Mouse (Mus musculus) liver, embryonic 13.5 days (tissue): ENCODE data around the gene 4930558K02Rik. TPM values are rescaled to one million over a fixed set of nuclear protein-coding genes. Genes with fewer than 3 reads are reported as not detected.

Experiments used
- ATAC-seq: fragments of 200-750 bp; cut with Nextera tagmentation; 2 replicates; pipeline ENCODE4 v1.8.0; 2017; ENCODE audit warnings: low read depth, mild to moderate bottlenecking, moderate number of reproducible peaks, moderate library complexity
- DNase-seq: peaks from one replicate; pipeline ENCODE4 v3.0.0; 2022
- H3K27ac ChIP-seq: fragments of 300-500 bp; sonication (generic); 2 replicates; pipeline ENCODE4 v1.5.1; 2015; ENCODE audit warnings: moderate library complexity, mild to moderate bottlenecking, inconsistent platforms
- H3K27me3 ChIP-seq: fragments of 300-500 bp; sonication (generic); 2 replicates; pipeline ENCODE4 v1.6.1; 2015; ENCODE audit warnings: mild to moderate bottlenecking, inconsistent platforms
- H3K36me3 ChIP-seq: fragments of 300-500 bp; sonication (generic); 2 replicates; pipeline ENCODE4 v1.6.1; 2015; ENCODE audit warnings: mild to moderate bottlenecking, inconsistent platforms
- H3K4me1 ChIP-seq: fragments of 300-500 bp; sonication (generic); replicated peaks from 2 replicates; pipeline ENCODE4 v1.6.1; 2015; ENCODE audit warnings: inconsistent platforms
- H3K4me2 ChIP-seq: fragments of 300-500 bp; sonication (generic); 2 replicates; pipeline ENCODE4 v1.6.1; 2015; ENCODE audit warnings: inconsistent platforms, mild to moderate bottlenecking, moderate library complexity
- H3K4me3 ChIP-seq: fragments of 300-500 bp; sonication (generic); replicated peaks from 2 replicates; pipeline ENCODE4 v1.5.1; 2015; ENCODE audit warnings: mild to moderate bottlenecking, inconsistent platforms
- H3K9ac ChIP-seq: fragments of 300-500 bp; sonication (generic); 2 replicates; pipeline ENCODE4 v1.6.1; 2015; ENCODE audit warnings: mild to moderate bottlenecking, inconsistent platforms
- H3K9me3 ChIP-seq: fragments of 300-500 bp; sonication (generic); replicated peaks from 2 replicates; pipeline ENCODE4 v1.6.1; 2016; ENCODE audit warnings: inconsistent platforms
- WGBS: fragments of 180-500 bp; shearing (Covaris S2); methylation state at CpG from one replicate; pipeline ENCODE4 v1.1.7; 2015; ENCODE audit not compliant: insufficient replicate concordance; 5-methylcytosine and 5-hydroxymethylcytosine counted together
- polyA plus RNA-seq: library from polyadenylated mRNA; unstranded; fragments of >200 nt; fragmentation: Nextera tagmentation; extraction: Ambion mirVana; gene quantifications from 2 replicates; pipeline ENCODE4 v1.2.1, GENCODE M21; 2015

4930558K02Rik gene
- polyA plus RNA-seq = not detected in 2 replicates

DNA sequence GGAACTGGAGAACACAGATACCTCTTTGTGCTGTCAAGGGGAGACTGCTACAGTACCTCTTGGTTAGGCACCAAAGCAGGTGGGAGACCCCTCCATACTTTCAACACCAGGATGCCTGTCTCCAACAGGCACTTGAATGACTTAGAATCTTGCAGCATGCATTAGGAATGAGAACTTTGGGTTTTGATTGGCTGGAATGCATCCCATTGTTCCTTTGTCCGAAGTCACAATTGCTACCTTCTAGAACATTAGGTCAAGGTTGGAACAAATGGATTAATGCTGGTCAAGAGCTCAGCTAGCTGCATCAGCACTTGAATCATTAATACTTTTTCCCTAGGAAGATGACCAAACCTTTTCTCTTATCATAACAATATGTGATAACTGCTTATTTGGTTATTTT, at the start of gene 4930558K02Rik:
TSS of gene 4930558K02Rik (minus strand) at position 101 of the 400 bp plus-strand sequence.
- ATAC-seq = no peak
- 59% methylated on average over 1 of the region's 1 CpGs for WGBS
- no peak for DNase-seq

DNA sequence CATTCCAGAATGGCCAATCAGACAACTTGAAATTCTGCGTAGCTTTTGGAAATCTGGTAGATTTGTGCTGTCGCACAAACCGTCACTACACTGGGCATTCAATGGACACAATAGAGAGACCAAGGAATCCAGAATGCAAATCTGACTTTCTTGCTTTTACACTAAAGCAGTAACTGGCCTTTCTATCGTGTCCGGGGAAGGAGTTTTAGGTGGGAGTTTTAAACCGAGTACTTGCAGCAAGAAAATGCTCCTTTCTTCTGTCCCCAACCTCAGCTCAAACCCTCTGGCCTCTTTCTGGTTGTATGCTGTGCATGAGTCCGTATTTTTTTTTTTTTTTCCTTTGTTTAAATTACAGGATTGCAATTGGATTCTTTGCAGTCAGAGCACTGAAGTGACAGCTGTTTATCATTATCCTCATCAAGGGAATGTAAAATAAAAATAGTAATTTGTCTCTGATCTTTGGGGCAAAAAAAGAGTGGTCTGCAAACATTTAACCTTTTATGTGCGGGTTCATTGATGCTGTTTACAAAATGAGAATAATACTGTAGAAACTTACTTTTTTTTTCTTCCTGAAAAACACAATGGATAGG, 44.3 kb upstream of the 4930558K02Rik start:
- Histone ChIP-seq H3K9me3 (no peaks in the 10 kb centered on the region), H3K27ac (no peak overlapping the region), H3K4me3 (no peak overlapping the region), H3K27me3 (no peaks in the 10 kb centered on the region), H3K4me1 (no peaks in the 10 kb centered on the region), H3K4me2 (no peak overlapping the region), H3K36me3 (no peaks in the 10 kb centered on the region), H3K9ac (no peak overlapping the region)
- WGBS = 62% methylated on average over 8 of the region's 8 CpGs
- ATAC-seq (no peak), DNase-seq (no peak)

More for the DNA sequence above, at the start of gene 4930558K02Rik:
- Histone ChIP-seq H3K9me3 (no peaks in the 10 kb centered on the region), H3K9ac (no peak within 1 kb of the TSS), H3K4me1 (peaks cover 11% of the 10 kb centered on the region), H3K27ac (no peak within 1 kb of the TSS), H3K36me3 (no peaks in the 10 kb centered on the region), H3K27me3 (no peaks in the 10 kb centered on the region), H3K4me2 (no peak within 1 kb of the TSS), H3K4me3 (no peak within 1 kb of the TSS)

DNA sequence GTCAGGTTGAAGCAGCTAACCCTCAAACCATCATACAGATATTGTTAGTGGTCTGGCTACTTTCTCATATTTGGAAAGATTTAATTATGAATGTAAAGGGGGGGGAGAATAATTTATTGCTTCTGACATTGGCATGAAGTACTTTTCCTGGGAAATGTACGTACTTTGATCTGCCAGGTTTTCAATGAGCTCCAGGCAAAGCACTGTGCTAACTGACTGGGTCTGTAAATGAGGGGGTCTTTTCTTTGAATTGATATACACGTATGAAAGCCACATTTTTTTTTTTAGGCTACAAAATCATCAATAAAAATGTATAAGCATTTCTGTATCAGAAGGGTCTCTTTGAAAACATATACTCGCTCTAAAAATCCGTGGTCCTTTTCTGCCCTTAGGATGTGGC, 41.3 kb upstream of the 4930558K02Rik start:
- Histone ChIP-seq H3K9me3 (no peaks in the 10 kb centered on the region), H3K4me2 (no peak overlapping the region), H3K9ac (no peak overlapping the region), H3K27me3 (no peaks in the 10 kb centered on the region), H3K36me3 (no peaks in the 10 kb centered on the region), H3K4me1 (no peaks in the 10 kb centered on the region), H3K4me3 (no peak overlapping the region), H3K27ac (no peak overlapping the region)
- ATAC-seq (no peak), DNase-seq (no peak)
- 62% methylated on average over 4 of the region's 4 CpGs for WGBS

DNA sequence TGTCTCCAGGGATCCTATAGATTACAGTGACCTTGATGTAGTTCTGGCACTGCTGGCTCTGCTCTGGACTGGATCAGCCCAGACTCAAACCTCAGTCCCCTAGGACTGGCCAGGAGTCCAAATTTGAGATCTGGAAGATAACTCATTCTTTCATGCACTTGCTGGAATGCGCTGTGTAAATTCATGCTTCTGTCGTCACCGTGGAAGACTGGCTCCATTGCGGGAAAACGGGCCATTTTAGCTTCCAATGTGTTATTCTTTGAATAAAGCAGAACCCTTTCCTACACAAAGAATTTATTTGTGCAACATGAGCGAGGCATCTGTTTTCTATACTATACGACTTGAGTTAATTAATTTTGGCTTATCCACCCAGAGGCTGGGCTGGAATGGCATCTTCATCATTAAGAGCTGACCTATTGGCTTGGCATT, 40.9 kb upstream of the 4930558K02Rik start:
- no peaks in the 10 kb centered on the region for H3K27me3 ChIP-seq
- H3K9me3 ChIP-seq = no peaks in the 10 kb centered on the region
- no peaks in the 10 kb centered on the region for H3K36me3 ChIP-seq
- no peak overlapping the region for H3K27ac ChIP-seq
- no peak for DNase-seq
- no peak overlapping the region for H3K9ac ChIP-seq
- no peak overlapping the region for H3K4me3 ChIP-seq
- no peak overlapping the region for H3K4me2 ChIP-seq
- no peaks in the 10 kb centered on the region for H3K4me1 ChIP-seq
- 72% methylated on average over 7 of the region's 7 CpGs for WGBS
- ATAC-seq = no peak

DNA sequence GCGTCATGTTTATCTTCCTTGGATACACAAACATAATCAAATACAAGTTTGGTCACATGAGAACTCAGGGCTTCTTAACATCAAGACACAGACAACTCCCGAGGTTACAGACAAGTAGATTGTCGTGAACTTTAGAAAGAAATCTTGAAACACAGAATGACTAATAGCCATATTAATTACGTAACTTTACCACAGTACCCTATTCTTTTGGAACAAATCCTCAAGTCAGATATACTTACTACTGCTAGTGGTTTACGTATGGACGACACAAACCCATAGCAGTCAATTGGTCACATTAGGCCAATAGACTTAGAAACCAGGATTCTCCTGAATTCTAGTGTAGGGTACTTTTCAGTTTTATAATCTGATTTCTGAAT, 39.2 kb upstream of the 4930558K02Rik start:
- Histone ChIP-seq H3K4me3 (no peak overlapping the region), H3K27ac (no peak overlapping the region), H3K4me2 (no peak overlapping the region), H3K9me3 (no peaks in the 10 kb centered on the region), H3K27me3 (no peaks in the 10 kb centered on the region), H3K9ac (no peak overlapping the region), H3K36me3 (no peaks in the 10 kb centered on the region), H3K4me1 (0 out of 2 replicates have a peak, but pooled peaks cover under 1% of the 10 kb centered on the region)
- ATAC-seq (no peak), DNase-seq (no peak)
- 54% methylated on average over 6 of the region's 6 CpGs for WGBS

DNA sequence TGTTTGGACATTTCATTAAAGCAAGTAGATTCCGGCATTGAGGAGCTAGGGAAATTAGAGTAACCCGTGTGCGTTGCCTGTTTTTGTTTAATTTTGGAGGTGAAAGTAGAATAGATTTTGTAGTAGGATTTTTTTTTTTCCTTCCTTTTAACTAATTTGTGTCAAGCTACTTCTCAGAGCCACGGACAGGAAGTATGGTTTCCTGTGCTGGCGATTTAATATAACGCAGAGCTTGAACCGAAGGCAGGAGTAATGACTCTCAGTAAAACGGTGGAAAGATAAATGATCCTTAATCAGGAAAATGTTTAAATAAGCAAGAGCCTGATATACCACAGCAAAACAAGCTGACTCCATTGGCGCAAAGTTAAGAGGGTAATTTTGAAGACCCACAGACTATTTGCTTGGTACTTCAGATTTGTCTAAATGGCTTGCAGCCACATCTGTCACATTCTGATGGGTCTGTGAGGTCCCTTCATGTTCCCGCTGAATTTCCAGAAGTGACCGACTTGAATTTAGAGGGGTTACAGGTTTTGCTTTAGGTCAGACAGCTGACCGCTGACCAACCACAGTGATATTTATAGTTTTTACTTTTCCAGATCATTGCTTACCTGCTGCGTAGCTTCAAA, 38.7 kb upstream of the 4930558K02Rik start:
- H3K9ac ChIP-seq = no peak overlapping the region
- peak overlapping the region; percentile 40; the same call in 1 of the 2 replicates for H3K27ac ChIP-seq
- WGBS = 18% methylated on average over 13 of the region's 13 CpGs
- H3K36me3 ChIP-seq = no peaks in the 10 kb centered on the region
- no peaks in the 10 kb centered on the region for H3K27me3 ChIP-seq
- H3K4me3 ChIP-seq = no peak overlapping the region
- no peaks in the 10 kb centered on the region for H3K9me3 ChIP-seq
- H3K4me1 ChIP-seq = 0 out of 2 replicates have a peak, but pooled peaks cover 5% of the 10 kb centered on the region
- ATAC-seq (no peak), DNase-seq (no peak)
- H3K4me2 ChIP-seq = no peak overlapping the region

DNA sequence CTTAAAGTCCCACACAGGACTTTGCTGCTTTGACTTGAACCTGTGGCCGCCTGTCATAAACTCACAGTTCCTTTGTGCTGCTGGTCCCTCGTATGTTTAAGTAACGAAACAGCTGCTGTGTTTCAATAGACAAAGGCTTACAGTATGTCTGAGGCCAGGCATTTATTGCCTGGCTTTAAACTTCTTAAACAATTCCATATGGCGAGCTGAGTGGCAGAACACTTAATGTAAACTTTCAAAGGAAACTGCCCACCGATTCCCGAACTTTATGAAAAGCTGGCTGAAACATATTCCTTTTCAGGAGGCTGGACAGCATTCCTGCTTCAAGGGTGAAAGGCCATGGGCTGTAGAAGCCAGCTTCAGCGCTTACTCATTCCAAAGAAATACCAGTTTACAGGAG, 37.5 kb upstream of the 4930558K02Rik start:
- 61% methylated on average over 7 of the region's 7 CpGs for WGBS
- Histone ChIP-seq H3K4me3 (no peak overlapping the region), H3K9me3 (no peaks in the 10 kb centered on the region), H3K9ac (no peak overlapping the region), H3K27me3 (no peaks in the 10 kb centered on the region), H3K4me2 (no peak overlapping the region), H3K4me1 (0 out of 2 replicates have a peak, but pooled peaks cover 5% of the 10 kb centered on the region), H3K36me3 (no peaks in the 10 kb centered on the region), H3K27ac (no peak overlapping the region)
- DNase-seq (no peak), ATAC-seq (no peak)

DNA sequence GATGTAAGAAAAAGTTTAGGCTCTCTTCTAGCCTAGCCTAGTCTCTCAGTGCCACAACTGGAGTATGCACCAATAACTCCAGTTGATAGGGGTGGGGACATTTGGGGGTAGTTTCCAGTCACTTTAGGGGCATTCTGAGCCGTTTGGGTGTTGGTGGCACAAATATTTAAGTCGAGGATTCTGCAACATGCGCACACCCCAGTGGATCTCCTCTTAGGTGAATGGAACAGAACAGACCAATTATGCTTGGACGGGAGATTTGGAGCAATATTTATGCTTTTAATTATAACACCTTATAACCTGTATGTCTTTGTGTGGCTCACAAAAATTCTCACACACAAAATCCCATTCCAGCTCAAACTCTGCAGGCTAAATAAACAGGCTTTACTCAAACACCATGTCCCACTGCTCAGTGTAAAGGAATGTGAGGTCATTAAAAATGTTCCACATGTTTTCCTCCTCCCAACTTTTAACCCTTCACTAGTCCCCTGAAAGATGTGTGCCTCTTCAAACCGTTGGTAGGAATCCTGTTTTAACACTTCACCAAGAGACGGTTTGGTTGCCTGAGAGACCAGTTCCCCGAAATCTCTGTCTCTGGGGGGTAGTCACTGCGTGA, 35.9 kb upstream of the 4930558K02Rik start:
- Histone ChIP-seq H3K9me3 (no peaks in the 10 kb centered on the region), H3K36me3 (no peaks in the 10 kb centered on the region), H3K4me3 (no peak overlapping the region), H3K4me1 (0 out of 2 replicates have a peak, but pooled peaks cover 5% of the 10 kb centered on the region), H3K27me3 (no peaks in the 10 kb centered on the region), H3K9ac (no peak overlapping the region), H3K27ac (no peak overlapping the region), H3K4me2 (no peak overlapping the region)
- ATAC-seq (no peak), DNase-seq (no peak)
- 56% methylated on average over 8 of the region's 8 CpGs for WGBS

DNA sequence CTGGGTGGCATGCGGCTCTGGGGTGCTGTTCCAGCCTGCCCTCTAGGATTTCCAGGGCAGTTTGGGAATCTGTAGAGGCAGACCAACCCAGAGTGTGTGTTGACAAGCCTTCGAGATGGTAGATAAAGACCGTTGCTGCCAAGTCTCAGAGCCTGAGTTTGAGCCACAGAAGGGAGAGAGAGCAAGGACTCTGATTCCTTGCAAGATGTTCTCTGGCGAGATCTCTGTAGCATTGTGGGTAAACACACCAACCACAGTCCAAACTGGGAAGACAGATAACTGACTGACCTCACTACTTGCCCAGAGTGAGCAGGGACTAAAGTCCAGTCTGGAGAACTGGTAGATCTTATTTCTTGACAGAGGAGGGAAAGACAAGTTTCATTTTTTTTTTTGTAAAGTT, 34.1 kb upstream of the 4930558K02Rik start:
- ATAC-seq = no peak
- no peak overlapping the region for H3K27ac ChIP-seq

DNA sequence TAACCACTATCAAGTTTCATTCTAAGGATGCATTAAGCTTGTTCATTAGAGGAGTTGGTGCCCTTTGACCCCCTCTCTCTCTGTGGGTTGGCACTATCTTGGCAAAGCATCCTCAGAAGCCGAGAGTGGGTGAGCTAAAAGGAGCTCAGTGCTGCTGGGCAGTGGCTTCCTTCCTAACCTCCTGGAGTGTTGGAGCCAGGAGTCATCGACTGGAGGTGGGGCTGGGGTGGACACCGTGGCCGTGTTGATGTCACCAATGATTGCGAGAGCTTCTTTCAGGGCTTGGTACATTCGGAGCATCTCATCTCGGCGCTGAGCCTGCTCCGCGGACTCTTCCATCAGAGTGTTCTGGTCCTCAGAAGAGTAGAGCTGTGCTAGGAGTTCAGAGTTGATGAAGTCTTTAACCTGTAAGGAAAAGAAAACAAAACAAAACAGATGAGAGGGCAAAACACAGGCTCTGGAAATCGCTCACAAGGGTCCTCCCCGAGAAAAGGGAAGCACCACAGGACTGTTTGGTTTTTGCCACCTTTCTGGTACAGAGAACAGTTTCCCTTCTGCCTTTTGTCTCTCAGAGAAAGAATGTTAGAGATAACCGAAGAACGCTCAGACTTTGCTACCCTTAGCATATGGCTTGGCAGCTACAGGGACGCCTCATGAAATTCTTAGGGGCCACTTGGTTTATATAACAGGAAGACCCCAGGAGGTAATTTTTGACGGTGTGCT, 32.2 kb upstream of the 4930558K02Rik start:
- H3K4me1 ChIP-seq = 0 out of 2 replicates have a peak, but pooled peaks cover 5% of the 10 kb centered on the region
- WGBS = 58% methylated on average over 16 of the region's 16 CpGs
- no peak for ATAC-seq
- no peaks in the 10 kb centered on the region for H3K9me3 ChIP-seq
- no peak for DNase-seq
- no peaks in the 10 kb centered on the region for H3K27me3 ChIP-seq
- no peaks in the 10 kb centered on the region for H3K36me3 ChIP-seq
- no peak overlapping the region for H3K27ac ChIP-seq
- no peak overlapping the region for H3K9ac ChIP-seq
- no peak overlapping the region for H3K4me2 ChIP-seq
- H3K4me3 ChIP-seq = no peak overlapping the region

More for the DNA sequence above, 34.1 kb upstream of the 4930558K02Rik start:
- H3K9me3 ChIP-seq = no peaks in the 10 kb centered on the region
- 14% methylated on average over 4 of the region's 4 CpGs for WGBS
- H3K27me3 ChIP-seq = no peaks in the 10 kb centered on the region
- no peak for DNase-seq
- H3K4me3 ChIP-seq = no peak overlapping the region
- H3K36me3 ChIP-seq = no peaks in the 10 kb centered on the region
- H3K9ac ChIP-seq = no peak overlapping the region
- H3K4me1 ChIP-seq = 0 out of 2 replicates have a peak, but pooled peaks cover 5% of the 10 kb centered on the region
- H3K4me2 ChIP-seq = no peak overlapping the region

DNA sequence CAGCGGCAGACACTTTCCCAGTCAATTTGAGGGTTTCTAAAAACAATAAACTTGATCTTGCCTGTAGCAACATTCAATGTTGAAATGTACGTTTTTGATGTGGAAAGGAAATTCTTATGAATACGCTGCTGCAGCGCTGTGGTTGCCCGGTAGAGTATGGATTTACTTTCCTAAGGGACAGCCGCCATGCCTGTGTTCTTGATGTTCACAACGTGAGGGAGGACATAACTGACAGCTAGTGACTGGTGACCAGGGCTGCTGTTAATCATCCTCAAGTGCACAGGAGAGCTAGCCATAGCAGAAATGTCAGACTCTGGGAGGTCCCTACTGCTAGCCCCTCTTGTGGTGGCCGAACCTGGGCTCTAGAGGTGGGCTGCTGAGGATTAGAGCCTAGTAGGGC, 29.6 kb upstream of the 4930558K02Rik start:
- no peak overlapping the region for H3K27ac ChIP-seq
- 0 out of 2 replicates have a peak, but pooled peaks cover 12% of the 10 kb centered on the region for H3K4me1 ChIP-seq
- no peak for ATAC-seq
- no peak overlapping the region for H3K4me3 ChIP-seq
- H3K4me2 ChIP-seq = no peak overlapping the region
- H3K9me3 ChIP-seq = no peaks in the 10 kb centered on the region
- DNase-seq = no peak
- 70% methylated on average over 8 of the region's 8 CpGs for WGBS
- no peaks in the 10 kb centered on the region for H3K36me3 ChIP-seq
- H3K9ac ChIP-seq = no peak overlapping the region
- H3K27me3 ChIP-seq = no peaks in the 10 kb centered on the region
